Mouse (Mus musculus) left cerebral cortex, postnatal 36 days (tissue): ENCODE data around the gene Irgm2. TPM values are rescaled to one million over a fixed set of nuclear protein-coding genes. Genes with fewer than 3 reads are reported as not detected.
A peak's percentile ranks its signal among the peaks of the same experiment; 100 is the strongest.
"Not testable (repeated sequence)": the region's sequence is repeated elsewhere in the genome, so short reads cannot be mapped to it uniquely, and the experiment has no call there.

Experiments used
- DNase-seq, 2 experiments: peaks; one replicate each; pipeline ENCODE4 v3.0.0; 2021 to 2022; ENCODE audit warnings: low spot score in 2 of 2, mixed read lengths in 1 of 2
- intact Hi-C: fragments of 180-260 bp; cut with DNase I; formaldehyde crosslinking; loops from one replicate; pipeline ENCODE4 v1.15.1; 2025
- total RNA-seq, 2 experiments: library from RNA; stranded (reverse); gene quantifications; 2 replicates each; pipeline ENCODE4 v1.2.3; 2021

Irgm2 gene
- total RNA-seq, 2 experiments from 2014 or later: 2.3 to 2.7 TPM

- no peak for DNase-seq
- intact Hi-C loops: no loop called here
These were observed 11.0 kb downstream of the Irgm2 start for GRCm38 (mm10) chr11:58210321-58210886.

- DNase-seq: no peak
- intact Hi-C loops: no loop called here
These were observed 11.8 kb downstream of the Irgm2 start for GRCm38 (mm10) chr11:58211062-58211681.

DNA sequence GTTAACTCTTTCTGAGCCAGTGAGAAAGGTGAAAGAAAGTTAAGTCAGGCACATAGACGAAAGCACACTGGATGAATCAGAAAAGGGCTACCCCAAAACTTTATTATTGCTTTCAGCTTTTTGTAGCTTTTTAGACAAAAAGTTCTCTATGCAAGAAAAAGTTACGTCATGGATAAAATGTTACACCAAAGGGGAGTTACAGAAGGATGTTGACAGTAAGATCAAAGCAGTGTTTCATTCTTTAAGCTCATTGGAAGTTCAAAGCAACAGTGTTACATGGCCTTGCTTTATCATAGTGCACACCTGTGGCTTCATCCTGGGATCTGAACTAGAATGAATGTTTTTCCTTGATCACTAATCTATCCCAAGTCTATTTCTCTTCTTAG lies 12.3 kb downstream of the Irgm2 start:
- intact Hi-C loops: no loop called here
- DNase-seq: no peak

DNA sequence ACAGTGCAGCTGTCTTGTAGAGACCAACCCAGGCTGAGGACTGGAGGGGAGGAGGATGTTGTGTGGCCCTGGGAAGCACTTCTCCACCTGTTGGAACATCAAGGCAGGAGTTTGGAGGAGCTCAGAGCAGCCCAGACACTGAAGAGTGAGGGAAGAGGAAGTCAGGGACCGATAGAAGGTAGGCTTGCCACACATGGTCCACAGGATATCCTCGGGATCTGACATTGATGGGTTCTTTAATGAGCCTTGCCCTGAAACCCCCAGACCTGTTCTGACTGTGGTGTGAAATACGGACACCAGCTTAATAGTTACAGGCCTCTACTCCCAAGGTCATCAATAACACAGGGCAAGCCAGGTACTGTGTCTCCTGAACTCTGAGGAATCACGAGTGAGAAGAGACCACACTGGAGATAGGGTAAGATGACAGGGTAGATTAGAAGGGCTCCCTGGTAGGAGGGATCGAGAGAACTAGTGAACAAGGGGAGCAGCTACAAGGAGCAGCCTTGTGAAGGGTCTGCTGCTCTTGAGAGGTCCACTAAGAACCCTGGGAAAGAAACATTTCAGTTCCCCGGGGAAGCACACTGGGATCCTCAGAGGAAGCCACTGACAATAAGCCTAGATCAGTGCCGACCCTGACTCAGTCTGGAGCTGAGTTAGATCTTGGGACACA lies 14.4 kb downstream of the Irgm2 start:
- no peak for DNase-seq
- intact Hi-C loops: no loop called here

DNA sequence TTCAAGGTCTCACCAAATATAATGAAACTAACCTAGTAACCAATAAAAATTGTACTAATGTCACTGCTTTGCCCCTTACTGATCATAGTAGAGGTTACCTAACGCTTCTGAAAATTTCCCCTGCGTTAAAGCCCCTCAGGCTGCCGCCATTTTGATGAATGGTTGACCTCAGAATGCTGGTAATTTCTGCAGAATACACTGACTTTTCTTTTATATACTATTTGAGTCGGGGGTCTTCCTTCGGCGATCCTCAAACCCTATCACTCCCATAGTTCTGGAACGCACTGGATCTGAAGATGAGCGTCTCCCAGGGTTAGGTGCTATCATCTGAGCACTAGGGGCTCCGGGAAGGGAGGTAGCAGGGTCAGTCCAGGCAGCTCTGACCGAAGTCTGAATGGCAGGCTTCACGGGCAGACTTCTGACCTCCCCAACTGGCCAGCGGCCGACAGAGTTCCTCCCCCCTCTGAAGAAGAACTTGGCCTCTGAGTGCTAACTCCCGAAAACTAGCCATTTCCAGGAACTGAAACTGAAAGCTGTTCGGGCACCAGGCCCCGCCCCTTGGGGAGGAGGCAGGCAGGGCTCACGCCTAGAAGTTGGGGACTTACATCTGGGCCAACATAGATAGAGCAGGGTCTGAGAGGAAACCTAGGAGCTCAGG lies 15.1 kb downstream of the Irgm2 start:
- DNase-seq: peak; percentile 29 to 36
- intact Hi-C loops: no loop called here

DNA sequence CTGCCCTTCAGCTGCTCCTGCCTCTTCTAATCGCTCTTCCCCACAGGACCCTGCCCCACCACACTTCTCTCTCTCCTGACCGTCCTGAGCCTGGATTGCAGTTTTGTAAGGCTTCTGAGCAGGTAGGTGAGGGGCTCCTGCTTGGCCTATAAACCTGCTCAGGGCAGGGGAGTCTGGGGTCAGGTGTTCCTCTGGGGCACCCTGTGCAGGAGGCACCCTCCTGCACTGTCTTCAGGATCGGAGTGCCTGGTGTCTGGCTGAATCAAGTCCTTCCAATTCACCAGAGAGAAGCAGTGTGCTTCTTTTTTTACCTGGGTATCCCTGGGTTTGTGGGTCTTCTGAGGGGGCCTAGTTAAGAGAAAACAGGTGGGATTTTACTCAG lies 15.6 kb downstream of the Irgm2 start:
- intact Hi-C loops, DNase-seq: not testable (repeated sequence)

DNA sequence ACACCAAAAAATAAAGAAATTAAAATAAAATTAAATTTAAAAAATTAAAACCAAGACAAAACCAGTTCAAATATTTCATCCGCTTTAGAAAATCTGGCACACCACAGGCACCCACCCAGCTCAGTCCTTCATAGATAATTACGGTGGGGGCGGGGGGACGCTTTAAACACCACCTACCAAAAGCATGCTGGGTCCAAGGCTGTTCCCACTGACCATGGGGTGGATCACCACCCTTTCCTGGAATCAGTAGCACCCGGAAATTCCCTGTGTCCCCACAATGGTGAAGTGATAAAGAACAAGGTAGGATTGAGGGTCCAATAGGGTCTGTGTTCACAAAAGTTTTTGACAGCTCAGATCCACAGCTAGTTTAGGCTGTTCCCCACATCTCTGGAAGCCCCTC lies 16.4 kb downstream of the Irgm2 start:
- DNase-seq: no peak
- intact Hi-C loops: no loop called here

DNA sequence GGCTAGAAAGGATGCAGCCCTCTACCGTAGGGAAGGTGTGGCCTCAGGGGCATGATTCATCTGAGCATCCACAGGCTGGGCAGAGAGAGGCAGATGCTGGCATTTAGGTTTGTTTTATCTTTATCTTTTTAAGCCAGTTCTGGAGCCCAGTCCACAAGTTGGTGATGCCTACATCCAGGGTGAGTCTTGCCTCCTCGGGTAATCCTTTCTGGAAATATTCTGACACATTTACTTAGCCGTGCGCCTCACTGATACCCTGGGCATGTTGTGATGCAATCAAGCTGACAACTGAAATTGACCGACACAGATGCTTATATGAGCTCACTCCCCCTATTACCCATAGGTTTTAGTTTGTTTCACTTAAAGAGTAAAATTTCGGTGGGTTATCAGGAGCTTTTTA lies 17.4 kb downstream of the Irgm2 start:
- intact Hi-C loops: no loop called here
- DNase-seq: no peak

- DNase-seq: no peak
- intact Hi-C loops: loop anchor here (2.0 kb wide), 1 partner anchor 45 kb away; no protein-coding TSS in a partner anchor
These were observed 24.3 kb downstream of the Irgm2 start for GRCm38 (mm10) chr11:58223751-58224150.

DNA sequence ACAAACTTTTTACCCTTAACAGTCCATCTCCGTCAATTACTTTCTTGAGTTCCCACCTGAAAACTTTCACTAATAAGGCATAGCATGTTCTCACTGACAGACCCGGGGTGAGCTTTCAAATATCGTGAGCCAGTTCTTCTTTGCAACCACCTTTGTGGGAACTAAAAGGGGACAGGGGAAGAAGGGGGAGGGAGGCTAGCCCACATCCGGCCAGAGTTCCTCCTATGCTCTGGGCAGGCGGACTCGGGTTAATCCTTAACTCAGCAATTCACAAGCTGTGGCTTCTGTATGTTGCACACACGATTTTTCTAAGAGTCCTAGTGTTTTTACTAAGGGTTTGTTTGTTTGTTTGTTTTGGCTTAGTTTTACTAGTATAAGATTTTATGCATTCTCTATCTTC lies 24.9 kb downstream of the Irgm2 start:
- intact Hi-C loops: loop anchor here (2.0 kb wide), 1 partner anchor 46 kb away; no protein-coding TSS in a partner anchor
- DNase-seq: no peak

DNA sequence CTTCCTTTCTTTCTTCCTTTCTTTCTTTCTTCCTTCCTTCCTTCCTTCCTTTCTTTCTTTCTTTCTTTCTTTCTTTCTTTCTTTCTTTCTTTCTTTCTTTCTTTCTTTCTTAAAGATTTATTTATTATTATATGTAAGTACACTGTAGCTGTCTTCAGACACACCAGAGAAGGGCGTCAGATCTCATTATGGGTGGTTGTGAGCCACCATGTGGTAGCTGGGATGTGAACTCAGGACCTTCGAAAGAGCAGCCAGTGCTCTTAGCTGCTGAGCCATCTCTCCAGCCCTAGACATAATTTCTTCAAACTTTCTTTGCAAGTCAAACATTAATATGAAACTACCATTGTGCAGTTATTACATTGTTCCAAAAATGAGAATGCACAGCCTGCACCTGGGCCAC lies 25.5 kb downstream of the Irgm2 start:
- intact Hi-C loops: loop anchor here (2.0 kb wide), 1 partner anchor 46 kb away; no protein-coding TSS in a partner anchor
- not testable (repeated sequence) for DNase-seq

DNA sequence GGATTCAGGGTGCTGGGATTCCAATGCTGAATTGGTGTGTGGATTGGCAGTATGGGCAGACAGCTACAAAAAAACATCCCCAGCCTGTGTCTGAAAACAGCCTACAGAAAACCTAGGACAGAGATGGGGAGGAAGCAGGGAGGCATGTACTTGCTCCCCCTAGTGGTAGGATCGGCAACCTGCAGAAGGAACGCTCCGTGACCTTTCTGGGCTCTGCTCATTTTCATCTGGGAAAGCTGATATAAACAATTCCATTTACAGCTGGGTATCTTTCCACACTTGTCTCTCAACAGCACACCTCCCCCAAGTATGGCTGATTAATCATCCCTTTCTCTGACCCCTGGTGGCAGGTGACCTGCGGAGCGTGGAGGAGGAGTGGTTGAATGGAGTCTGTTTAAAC lies 26.2 kb downstream of the Irgm2 start:
- intact Hi-C loops: loop anchor here (2.0 kb wide), 1 partner anchor 47 kb away; no protein-coding TSS in a partner anchor
- DNase-seq: peak; percentile 36 to 55

- intact Hi-C loops: no loop called here
These were observed 27.0 kb downstream of the Irgm2 start for GRCm38 (mm10) chr11:58226425-58226824.

DNA sequence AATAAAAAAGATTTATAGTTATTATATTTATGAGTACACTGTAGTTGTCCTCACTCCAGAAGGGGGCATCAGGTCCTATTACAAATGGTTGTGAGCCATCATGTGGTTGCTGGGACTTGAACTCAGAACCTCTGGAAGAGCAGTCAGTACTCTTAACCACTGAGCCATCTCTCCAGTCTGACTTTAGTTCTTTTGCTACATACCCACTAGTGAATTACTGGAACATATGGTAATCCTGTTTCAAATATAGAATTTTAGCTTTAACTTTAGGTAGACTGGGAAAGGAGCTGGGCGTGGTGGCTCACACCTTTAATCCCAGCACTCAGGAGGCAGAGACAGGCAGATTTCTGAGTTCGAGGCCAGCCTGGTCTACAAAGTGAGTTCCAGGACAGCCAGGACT lies 28.6 kb downstream of the Irgm2 start:
- DNase-seq, intact Hi-C loops: not testable (repeated sequence)

More at GRCm38 (mm10) chr11:58226425-58226824, 27.0 kb downstream of the Irgm2 start:
- DNase-seq: no peak

DNA sequence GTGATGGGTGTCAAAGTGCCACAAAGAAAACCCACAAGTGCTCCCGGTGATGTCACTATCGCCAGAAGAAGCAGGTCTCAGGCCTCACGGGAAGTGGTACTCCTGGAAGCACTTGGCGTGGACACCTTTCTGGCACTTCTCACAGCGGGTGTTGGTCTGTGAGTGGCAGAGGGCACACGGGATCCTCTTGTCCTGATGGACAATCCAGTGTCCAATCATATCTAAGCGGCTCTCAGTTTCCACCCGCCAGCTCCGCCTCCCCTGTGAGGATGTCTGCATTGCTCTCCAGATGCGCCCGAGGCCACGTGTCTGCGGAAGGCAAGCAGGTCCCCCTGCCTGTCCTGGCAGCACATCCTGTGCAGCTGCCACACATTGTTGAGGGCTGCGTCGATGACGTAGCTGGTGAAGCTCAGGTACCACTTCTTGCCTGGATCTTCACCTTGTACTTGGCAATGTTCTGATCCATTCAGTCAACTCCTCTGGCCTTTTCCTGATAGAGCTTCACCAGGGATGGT lies 31.0 kb downstream of the Irgm2 start:
- intact Hi-C loops: no loop called here

GRCm38 (mm10) chr11:58231156-58231555 lies 31.7 kb downstream of the Irgm2 start:
- DNase-seq: no peak
- intact Hi-C loops: no loop called here

More for the DNA sequence above, 31.0 kb downstream of the Irgm2 start:
- DNase-seq: no peak

DNA sequence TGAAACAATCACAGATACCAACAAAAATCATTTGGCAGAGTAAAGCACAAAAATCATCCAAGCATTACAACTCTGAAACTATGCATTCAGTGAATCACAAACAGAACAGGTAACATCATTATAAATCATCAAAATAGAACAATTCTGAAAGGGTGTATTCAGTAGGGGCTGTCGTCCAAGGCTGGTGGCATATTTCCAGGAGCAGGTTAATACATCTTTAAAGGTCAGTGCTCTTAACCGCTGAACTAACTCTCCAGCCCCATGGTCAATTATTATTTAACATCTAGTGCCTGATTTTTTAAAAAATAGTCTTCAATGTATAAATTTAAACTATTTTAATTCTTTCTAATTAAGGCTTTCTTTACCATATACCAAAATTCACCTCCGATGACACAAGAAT lies 35.1 kb downstream of the Irgm2 start:
- intact Hi-C loops, DNase-seq: not testable (repeated sequence)

- intact Hi-C loops: loop anchor here (5.0 kb wide), 1 partner anchor 57 kb away; no protein-coding TSS in a partner anchor
- no peak for DNase-seq
These were observed 35.7 kb downstream of the Irgm2 start for GRCm38 (mm10) chr11:58235152-58235551.

GRCm38 (mm10) chr11:58238840-58239791 lies 39.7 kb downstream of the Irgm2 start:
- DNase-seq: no peak
- intact Hi-C loops: loop anchor here (5.0 kb wide), 1 partner anchor 53 kb away; no protein-coding TSS in a partner anchor
